Mouse (Mus musculus) regulatory T cell (primary cell): Measurements from ENCODE around the gene Gm44596.

Source experiments
- in situ Hi-C: fragments of 300-600 bp; cut with MboI, MseI; formaldehyde crosslinking; loops from one replicate; pipeline ENCODE4 v1.15.1; 2025; ENCODE audit warnings: high pct_unique_total_duplicates

Gm44596 gene

GRCm38 (mm10) chr6:128375192-128375591 lies at the start of gene Gm44596, which contains the start of gene Tex52:
Gm44596 (plus strand) TSS chr6:128375503.
Tex52 (plus strand) TSS chr6:128375456.
- in situ Hi-C loops: no loop called here

DNA sequence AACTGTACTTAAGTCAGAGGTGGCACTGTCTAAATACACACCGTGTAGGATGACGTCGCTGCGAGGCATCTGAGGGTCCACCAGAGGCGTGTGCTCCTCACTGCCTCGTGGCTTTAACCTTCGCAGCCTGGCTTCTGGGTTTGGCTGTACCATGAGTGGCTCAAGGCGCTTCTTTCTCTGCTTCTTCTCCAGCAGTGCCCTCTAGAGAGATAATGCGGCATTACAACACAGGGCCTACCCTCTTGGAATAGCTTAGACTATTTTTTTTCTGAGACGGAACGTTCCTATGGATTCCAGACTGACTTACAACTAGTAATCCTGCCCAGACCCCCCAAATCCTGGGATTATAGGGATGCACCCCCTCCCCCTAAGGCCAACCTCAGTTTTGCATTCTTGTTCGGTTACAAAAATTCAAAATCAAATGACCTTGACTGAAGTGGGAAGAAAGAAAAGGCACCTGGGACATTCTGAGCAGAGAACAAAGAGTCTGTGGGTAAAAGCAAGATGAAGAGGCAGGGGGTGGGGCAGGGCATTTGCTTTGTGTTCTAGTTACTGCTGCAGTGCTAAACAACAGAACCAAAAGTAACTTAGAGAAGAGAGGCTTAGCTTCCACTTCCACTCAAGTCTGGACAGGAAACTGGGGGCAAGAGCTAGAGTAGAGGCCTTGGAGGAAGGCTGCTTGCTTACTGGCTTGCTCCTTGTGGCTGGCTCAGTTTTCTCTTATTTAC lies 40.7 kb upstream of the Gm44596 start:
- in situ Hi-C loops: no loop called here

- in situ Hi-C loops: no loop called here
These were observed 37.8 kb upstream of the Gm44596 start for GRCm38 (mm10) chr6:128337467-128337866.

GRCm38 (mm10) chr6:128338876-128339275 lies 36.4 kb upstream of the Gm44596 start:
- in situ Hi-C loops: no loop called here

DNA sequence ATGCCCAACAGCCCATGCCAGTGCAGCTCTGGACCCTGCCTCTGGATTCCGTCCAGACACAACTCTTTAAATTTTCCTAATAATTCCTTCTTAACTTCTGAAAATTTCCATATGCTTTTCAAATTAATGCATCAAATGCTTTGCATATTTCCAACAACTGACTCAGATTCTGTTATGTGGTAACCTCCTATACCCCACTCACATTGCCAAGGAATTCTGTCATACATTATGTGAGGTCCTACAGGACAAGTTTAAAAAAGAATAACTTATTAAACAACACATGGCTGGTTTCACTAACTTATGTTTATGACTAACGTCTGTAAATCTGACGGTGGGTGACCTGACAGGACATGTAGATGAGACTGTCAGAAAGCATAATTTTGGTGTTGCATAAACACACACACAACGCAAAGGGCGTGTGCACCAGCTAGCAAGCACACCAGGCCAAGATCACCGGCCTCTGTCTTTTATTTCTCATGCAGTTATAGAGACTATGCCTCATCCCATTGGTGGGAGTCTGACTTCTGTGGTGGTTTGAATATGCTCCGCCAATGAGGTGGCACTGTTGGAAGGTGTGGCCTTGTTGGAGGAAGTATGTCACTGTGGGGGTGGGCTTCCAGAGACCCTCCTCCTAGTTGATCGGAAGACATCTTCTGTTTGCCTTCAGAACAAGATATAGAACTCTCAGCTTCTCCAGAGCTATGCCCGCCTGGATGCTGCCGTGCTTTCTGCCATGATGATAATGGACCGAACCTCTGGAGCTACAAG lies 33.2 kb upstream of the Gm44596 start:
- in situ Hi-C loops: no loop called here

- in situ Hi-C loops: no loop called here
These were observed 29.7 kb upstream of the Gm44596 start for GRCm38 (mm10) chr6:128345623-128346022.

GRCm38 (mm10) chr6:128346782-128347181 lies 28.5 kb upstream of the Gm44596 start:
- in situ Hi-C loops: no loop called here

GRCm38 (mm10) chr6:128349711-128350110 lies 25.6 kb upstream of the Gm44596 start:
- in situ Hi-C loops: no loop called here

DNA sequence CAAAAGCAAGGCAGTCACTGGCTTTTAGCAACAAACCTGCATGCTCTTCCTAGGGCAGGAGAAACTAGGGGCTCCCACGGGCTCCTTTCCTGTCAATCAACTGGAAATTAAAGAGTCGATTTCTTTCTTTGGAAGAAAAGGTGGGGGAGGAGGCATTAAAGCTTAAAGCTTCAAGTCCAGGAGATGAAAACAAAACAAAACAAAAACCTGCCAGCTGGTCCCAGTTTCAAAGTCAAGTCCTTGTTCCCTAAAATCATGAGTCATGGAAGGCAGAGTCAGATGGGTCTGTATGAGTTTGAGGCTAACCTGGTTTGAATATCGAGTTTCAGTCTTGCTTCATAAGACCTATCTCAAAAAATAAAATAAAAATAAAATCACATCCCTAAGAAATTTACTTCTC lies 21.2 kb upstream of the Gm44596 start:
- in situ Hi-C loops: no loop called here

DNA sequence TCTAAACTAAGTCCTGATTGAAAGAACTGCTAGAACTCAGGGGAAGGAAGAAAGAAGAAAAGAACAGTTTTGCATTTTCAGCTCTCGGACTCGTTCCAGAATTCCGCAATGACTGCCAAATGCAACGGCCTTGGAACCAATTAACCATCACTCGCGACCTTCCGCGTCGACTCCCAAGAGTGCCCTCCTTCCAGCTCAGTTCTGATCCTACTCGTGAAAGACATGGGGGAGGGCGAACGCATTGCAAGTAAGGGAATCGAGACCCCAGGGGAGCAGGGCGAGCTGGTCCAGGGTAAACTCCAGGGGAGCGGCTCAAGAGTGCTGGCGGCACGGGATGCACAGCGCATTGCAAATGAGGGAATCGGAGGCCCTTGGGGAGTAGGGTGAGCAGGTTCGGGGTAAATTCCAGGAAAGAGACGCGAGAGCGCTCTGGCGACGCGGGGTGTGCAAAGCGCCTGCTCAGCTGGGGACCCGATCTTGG lies 20.1 kb upstream of the Gm44596 start:
- in situ Hi-C loops: no loop called here

GRCm38 (mm10) chr6:128355726-128356416 lies 19.4 kb upstream of the Gm44596 start, which contains the start of gene Tulp3:
Tulp3 (minus strand) TSS chr6:128355851.
- in situ Hi-C loops: no loop called here

DNA sequence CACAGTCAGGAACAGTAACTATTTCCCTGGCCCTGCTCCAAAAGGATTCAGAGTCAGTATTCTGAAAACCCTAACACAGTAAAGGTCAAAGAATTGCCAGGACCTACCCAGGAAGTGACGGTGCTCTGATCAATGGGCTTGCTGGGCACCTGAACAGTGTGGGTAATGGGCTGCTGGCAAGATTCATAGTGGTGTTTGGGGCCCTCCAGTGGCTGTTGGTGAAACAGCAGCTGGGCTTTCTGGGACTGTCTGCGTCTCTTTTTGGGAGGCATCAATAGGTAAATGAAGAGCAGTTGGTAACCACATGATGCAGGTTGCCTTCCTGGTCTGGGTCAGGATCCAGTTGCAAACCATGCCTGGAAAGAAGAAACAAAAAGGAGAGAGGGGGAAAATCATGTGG lies 16.3 kb upstream of the Gm44596 start:
- in situ Hi-C loops: no loop called here

DNA sequence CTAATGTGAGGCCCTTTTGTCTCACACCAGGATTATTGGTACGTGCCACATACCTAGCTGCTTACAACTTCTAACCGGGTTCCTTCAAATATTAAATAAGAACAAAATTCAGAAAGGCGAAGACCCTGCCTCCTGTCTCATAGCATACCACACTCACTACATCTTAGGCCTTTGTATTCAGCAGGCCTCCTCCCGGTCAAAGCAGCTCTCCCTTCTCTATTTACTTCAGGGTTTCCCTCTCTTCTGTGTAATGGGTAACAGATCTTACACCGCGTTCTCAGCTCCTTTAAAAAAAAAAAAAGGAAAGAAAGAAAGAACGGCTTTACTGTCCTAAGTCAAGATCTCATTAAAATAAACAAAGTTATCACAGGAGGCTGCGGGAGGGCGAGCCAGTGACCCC lies 13.4 kb upstream of the Gm44596 start:
- in situ Hi-C loops: loop anchor here (5.0 kb wide), 1 partner anchor 50 kb away; no protein-coding TSS in a partner anchor

GRCm38 (mm10) chr6:128362381-128363006 lies 12.8 kb upstream of the Gm44596 start, which contains the start of the genes Rhno1 and Foxm1:
Rhno1 (minus strand) TSS chr6:128362911.
Foxm1 (plus strand) TSS chr6:128362967.
- in situ Hi-C loops: loop anchor here (5.0 kb wide), 1 partner anchor 50 kb away; no protein-coding TSS in a partner anchor

GRCm38 (mm10) chr6:128363007-128363825 lies 12.1 kb upstream of the Gm44596 start:
- in situ Hi-C loops: loop anchor here (5.0 kb wide), 1 partner anchor 49 kb away; no protein-coding TSS in a partner anchor

- in situ Hi-C loops: loop anchor here (5.0 kb wide), 1 partner anchor 48 kb away; no protein-coding TSS in a partner anchor
These were observed 10.6 kb upstream of the Gm44596 start for GRCm38 (mm10) chr6:128364721-128365120.

DNA sequence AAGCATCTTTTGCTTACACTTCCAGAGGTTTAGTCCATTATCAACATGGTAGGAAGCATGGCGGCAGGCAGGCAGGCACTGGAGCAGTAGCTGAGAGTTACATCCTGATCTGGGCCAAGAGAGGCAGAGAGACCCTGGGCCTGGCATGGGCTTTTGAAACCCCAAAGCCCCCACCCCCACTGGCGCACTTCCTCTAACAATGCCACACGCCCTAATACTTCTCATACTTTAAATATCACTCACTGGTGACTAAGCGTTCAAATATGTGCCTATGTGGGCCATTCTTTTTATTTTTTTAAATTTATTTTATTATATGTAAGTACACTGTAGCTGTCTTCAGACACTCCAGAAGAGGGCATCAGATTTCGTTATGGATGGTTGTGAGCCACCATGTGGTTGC lies 8.8 kb upstream of the Gm44596 start:
- in situ Hi-C loops: no loop called here

DNA sequence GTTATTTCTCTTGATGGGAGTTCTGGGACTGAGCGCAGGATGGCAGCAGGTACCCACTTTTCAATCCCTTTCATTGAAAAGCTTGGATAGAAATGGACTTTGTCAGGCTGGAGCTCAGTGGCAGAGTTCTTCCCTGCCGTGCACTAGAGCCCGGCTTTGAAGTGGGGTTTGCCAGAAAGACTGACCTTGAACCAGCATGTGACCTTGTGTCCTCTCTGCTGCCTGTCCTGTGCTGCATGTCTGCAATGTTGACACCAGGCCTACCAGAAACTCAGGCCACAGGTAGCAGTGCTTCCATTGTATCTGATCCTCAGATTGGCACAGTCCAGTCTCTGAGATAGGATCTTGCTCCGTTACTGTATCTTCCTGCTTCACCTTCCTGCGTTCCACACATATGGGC lies 5.3 kb upstream of the Gm44596 start:
- in situ Hi-C loops: no loop called here

- in situ Hi-C loops: no loop called here
These were observed 1.2 kb downstream of the Gm44596 start for GRCm38 (mm10) chr6:128376371-128377085.

GRCm38 (mm10) chr6:128379636-128380035 lies 4.3 kb downstream of the Gm44596 start:
- in situ Hi-C loops: no loop called here
